Mouse (Mus musculus) adrenal gland, postnatal 10 days (tissue): Measurements from ENCODE around the gene Grik2. TPM values are rescaled to one million over a fixed set of nuclear protein-coding genes. Genes with fewer than 3 reads are reported as not detected.
"Not testable (repeated sequence)": the region's sequence is repeated elsewhere in the genome, so short reads cannot be mapped to it uniquely, and the experiment has no call there.

Experiments
- DNase-seq: peaks from one replicate; pipeline ENCODE4 v3.0.0; 2021; ENCODE audit warnings: mixed read lengths
- total RNA-seq, 2 experiments: library from RNA; stranded (reverse); gene quantifications; 2 replicates each; pipeline ENCODE4 v1.2.3; 2021

Gene Grik2
- total RNA-seq, 2 experiments from 2014 or later = 1.5 to 3.0 TPM

DNA sequence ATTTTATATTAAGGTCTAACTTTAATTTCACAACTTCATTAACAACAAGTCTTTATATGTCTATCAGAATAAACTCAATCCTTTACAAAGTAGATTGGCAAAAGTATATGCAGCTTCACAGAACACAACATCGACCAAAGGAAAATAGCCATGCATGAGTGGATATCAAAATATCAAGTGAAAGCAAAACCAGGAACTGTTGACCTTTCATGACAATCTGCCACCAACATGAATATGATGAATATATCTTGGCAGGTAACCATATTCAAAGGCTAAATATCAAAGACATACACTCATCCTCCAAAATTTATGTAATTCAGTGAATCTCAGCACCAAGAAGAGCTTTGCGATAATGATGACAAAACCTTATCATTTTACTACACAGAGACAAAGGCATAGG, 141.4 kb downstream of the Grik2 start:
- no peak for DNase-seq

DNA sequence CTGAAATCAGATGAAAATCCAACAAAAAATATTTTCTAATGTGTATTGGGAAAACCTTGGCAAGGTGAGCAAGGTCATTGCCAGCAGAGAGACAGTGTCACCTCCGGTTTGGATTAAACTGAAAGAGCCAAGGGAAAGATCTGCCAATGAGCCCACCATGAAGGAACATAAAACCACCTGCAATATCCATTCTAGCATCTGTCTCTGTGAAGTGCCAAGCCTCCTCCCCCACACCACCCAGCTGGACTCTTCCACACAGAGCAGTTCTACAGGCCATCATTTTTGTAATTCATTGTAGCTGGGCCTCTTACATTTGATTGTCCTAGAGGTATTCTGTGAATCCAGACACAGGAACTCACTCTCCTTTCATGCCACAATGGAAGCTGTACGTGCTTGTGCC, 148.7 kb downstream of the Grik2 start:
- DNase-seq = no peak

GRCm38 (mm10) chr10:49623951-49624350, 164.6 kb downstream of the Grik2 start:
- DNase-seq = no peak

DNA sequence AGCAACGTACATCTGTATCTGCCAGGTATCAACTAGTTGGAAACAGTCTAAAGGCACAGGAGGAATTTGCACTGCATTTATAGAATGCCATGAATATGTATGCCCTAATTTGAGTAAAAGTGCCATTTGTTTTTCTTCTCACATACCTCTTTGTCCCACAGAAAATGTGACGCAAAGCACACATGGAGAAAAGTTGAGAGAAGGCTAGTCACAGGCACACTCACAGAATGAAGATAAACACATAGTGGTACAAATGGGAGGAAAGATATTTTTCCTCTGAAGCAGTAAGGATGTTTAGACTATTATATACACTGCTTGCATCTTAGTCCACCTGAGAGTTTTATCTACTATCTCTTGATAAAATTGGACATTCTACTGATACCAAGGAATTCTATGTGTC, 190.9 kb downstream of the Grik2 start:
- no peak for DNase-seq

GRCm38 (mm10) chr10:49573514-49573913, 215.1 kb downstream of the Grik2 start:
- no peak for DNase-seq

DNA sequence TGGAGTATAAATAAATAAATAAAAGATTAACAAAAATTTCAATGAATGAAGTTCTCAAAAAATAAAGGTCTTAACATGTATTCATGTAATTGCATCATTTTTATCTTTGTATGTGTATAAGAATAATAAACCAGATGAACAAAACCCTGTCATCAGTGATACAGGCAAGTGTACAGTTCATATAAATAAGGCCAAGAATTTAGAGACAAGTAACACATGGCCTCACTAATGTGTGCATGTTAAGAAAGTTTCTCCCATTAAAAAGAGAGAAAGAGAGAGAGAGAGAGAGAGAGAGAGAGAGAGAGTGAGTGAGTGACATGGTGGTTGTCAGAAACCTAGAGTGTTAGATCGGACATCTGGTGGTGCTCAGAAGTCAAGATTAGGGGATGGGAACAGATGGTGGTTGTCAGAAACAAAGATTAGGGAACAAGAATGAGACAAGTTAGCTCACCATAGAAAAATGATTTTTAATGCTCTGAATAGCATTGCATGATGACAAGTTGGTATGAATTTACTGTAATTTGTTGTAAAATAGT, 228.6 kb downstream of the Grik2 start:
- DNase-seq = no peak

GRCm38 (mm10) chr10:49542249-49542648, 246.3 kb downstream of the Grik2 start:
- DNase-seq = no peak

GRCm38 (mm10) chr10:49519752-49520151, 268.8 kb downstream of the Grik2 start:
- DNase-seq = no peak

DNA sequence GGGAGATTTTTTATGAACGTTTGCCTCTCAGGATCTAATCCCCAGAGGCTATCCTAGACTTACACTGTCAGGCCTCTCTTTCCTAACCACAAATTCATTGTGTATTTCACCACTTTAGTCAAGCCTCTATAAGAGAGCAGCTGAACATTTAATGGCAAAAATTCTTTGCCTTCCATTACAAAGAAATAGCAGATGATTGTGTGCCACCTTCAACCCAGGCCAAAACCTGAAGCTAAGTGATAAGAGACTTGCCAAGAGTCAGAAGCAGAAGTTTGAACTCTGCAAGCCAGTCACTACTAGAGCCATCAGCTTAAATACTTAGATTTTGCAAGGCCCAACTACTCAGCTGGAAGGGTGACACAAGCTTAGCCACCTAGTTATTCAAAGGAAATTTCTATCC, 287.9 kb downstream of the Grik2 start:
- DNase-seq = no peak

DNA sequence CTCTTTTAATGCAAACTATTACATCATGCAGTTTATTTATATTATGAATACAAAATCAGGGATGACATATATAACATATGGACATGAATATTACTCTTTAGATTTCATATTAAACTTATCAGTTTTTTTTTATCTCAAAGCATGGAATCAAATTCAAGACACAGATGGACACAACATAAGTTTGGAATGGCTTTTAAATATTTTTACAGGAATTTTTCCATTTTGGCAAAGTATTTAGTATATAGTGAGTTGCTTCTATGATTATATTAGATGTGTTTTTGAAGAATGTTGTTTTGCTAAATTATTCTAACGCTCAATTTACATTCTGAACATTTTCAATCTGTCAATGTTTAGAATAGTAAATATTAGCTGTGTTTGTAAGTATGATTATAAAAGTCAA, 291.3 kb downstream of the Grik2 start:
- no peak for DNase-seq

GRCm38 (mm10) chr10:49481439-49481838, 307.1 kb downstream of the Grik2 start:
- DNase-seq = peak; percentile 1

DNA sequence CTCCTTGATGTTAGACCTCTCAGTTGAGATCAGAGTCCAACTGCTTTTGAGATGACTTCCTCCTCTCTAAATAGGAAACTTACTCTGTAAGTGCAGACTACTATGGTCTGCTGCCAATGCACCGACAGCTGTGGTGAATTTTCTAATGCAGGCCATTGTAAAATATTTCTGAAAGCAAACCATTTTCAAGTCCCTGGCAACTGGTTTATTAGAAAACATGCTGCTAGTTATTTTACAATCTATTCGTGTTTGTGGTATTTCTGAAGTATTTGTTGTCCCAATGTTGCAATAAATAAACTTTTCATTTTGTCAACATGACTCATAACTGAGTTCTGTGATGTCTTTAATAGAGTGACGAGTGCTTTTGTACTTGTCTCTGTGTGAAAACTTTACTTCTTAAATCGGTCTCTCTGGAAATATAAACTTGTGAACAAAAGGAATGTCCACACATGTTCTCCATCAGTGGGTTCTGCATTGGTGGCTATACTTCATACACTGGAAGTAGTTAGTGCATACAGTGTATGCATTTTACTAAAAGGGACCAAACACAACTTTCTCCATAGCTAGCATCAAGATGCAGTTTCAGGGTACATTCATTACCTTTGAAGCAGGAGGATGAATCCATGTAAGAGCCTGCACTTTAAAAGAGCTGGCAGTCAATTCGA, 308.3 kb downstream of the Grik2 start:
- no peak for DNase-seq

GRCm38 (mm10) chr10:49473613-49474012, 315.0 kb downstream of the Grik2 start:
- DNase-seq = no peak

DNA sequence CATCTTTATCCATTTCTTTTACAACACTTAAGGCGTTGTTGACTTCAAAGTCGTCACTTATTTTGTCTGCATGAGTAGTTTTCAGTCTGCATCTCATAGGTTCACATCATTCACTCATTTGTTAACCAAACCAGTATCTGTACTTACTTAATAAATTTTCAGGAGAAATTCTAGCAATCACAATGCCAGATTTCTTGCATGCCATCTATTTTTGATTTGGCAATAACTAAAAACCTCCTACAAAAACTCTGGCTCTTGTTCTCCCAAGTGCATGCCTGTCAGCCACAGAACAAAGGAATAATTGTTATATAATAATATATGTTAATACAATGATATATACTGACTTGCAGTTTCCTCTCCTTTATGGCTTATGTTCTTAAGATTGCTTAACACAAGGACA, 331.8 kb downstream of the Grik2 start:
- no peak for DNase-seq

DNA sequence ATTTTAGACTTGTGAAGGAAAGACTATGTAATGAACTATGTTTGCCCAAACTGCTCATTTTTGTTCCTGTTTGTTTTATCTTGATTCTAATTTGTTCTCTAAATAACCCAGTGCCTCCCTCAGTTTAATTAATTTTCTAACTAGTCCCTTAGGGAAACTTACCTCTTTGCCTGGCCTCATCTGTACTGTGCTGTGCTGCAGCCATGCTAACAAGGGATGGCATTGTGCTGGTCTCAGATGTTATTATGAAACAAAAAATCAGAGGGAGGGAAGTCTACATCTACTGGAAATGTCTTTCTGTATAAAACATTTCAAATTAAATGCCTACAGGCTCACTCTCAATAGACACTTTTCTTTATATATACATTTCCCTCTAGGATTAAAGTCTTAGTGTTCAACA, 335.0 kb downstream of the Grik2 start:
- DNase-seq = no peak

DNA sequence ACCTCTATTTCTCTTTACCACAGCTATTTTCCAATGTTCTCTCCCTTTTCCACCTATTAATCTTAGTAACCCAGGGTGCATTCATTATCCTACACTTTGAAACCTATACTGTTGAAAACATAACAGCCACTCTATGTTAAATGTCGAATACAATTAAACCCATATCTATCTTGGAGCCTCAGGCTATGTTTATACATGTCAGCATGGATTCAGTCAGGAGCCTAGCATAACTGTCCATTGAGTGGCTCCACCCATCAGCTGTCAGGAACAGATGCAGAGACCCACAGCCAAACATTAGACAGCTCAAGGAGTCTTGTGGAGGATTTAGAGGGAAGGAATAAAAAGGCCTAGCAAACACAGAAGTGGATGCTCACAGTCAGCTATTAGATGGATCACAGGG, 347.2 kb downstream of the Grik2 start:
- no peak for DNase-seq

DNA sequence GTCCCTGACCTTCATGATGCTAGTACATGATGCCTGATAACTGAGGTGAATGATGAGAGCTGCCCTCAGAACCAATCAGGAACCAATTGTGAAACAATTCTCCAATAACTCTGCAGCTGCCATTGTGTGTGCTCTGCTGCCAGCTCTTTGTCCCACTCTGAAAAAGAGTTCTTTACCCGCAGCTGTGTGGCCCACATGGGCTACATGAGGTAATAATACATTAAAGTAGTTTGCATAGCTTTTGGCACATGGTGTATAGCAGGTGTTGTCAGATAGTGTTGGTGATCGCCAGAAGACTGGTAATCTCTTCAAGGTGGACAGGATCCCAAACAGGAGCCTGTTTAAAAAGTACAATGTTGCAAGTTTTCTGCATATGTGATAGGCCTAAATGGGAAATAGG, 351.5 kb downstream of the Grik2 start:
- no peak for DNase-seq

GRCm38 (mm10) chr10:49436301-49436700, 352.3 kb downstream of the Grik2 start:
- no peak for DNase-seq

- DNase-seq = no peak
Measured at GRCm38 (mm10) chr10:49432825-49433224, 355.7 kb downstream of the Grik2 start.

DNA sequence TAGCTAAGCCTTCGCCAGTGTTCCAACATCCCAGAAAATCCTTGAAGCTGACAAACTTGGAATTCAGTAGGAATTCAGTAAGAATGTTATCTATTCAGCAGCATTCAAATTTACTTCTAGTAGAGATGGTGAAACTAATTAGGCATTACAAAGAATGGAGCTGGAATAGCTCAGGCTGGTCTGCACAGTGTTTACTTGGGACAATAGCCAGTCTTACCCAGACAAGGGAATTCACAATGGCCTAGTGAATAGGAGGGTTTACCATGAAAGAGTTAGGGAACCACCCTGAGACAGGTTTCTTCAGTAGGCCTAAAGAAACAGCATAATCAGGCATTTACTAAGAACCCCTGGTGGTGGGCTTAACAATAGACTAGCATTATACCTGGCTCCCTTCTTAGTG, 371.4 kb downstream of the Grik2 start:
- DNase-seq = not testable (repeated sequence)

DNA sequence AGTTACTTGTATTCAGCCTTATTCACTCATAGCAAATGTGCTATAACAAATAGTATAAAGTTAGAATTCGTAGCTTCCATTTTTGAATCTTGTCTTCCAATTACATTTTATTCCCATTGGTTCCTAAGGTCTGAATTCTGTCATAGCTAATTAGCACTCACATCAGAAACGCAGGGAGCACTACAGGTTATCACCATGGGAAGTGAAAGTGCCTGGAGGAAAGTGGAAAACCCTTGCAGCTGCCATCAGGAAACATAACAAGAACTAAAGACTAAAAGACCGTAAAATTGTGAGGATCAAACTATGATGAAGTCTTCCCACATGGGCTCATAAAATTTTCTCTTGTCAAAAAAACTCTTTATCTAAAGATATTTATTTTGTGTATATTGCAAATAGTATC, 405.6 kb downstream of the Grik2 start:
- DNase-seq = no peak

GRCm38 (mm10) chr10:49381852-49382251, 406.7 kb downstream of the Grik2 start:
- no peak for DNase-seq

- no peak for DNase-seq
Measured at GRCm38 (mm10) chr10:49368601-49369000, 420.0 kb downstream of the Grik2 start.

GRCm38 (mm10) chr10:49365262-49365661, 423.3 kb downstream of the Grik2 start:
- no peak for DNase-seq

DNA sequence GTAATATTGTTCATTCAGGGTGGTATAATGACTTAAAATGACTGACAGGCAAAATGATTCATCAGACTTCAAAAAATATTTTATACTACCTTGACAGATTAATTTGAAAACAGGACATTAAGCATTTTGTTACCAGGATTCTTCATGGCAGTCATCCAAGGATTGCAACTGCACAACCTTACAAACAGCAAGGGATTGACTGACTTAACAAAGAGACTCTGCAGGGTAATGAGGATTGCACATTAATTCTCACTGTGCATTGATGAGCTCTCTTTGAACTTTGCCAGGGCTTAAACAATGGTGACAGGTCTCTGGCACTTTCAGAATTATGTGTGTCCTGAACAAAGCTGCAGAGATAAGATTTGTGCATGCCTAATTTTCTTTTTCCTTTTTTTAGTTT, 466.2 kb downstream of the Grik2 start:
- no peak for DNase-seq
